Mouse (Mus musculus) common myeloid progenitor, adult 5-6 weeks (primary cell): ENCODE data around the gene Ace2. TPM values are rescaled to one million over a fixed set of nuclear protein-coding genes. Genes with fewer than 3 reads are reported as not detected.

Experiments
- ATAC-seq: replicated peaks from 2 replicates; pipeline ENCODE4 v1.8.0; 2016; ENCODE audit warnings: low read depth, mild to moderate bottlenecking, moderate TSS enrichment, inconsistent platforms; ENCODE audit not compliant: poor library complexity, severe bottlenecking
- total RNA-seq: library from RNA; stranded (forward); fragments of 200-1000, 187-1606 nt; gene quantifications from 2 replicates; pipeline ENCODE4 v1.2.3, GENCODE M21; 2017

Gene Ace2
- not detected in 2 replicates for total RNA-seq

DNA sequence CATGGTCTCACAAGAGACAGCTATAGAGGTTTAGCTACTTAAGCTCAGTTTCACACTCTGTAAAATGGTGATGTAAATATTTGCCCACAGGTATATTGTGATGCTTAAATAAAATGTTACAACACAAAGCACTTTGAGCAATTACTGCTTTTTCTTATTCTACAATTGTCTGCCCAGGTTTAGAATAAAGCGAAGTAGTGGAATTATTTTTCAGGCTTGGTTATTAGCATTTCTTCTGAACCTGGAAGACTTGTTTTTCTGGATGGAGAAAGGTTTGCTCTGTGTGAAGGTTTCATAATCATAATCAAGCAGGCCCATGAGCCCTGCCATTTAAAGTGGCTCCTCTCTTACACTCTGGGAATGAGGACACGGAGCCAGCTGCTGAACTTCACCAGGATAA is at the start of gene Ace2:
TSS of gene Ace2 (plus strand) at position 301 of the 400 bp plus-strand sequence.
- no peak for ATAC-seq

DNA sequence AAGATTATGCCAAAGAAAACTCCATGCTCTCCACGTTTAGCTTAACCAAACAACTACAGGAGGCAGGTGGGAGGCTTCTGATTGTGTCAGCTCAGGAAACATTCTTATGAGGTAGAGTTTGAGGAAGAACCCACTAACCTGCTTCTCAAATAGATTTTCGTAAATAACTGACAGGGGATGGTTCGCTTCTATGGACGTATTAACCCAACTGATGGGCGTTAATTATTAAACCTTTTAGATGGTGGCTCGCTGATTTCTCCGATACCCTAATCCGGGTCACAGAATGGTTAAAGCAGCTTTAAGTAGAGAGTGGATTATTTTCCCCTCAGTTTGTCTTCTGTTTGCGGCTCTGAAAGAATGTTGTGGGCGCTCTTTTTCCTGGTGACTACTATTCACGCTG is 49.2 kb upstream of the Ace2 start:
- ATAC-seq, result no peak

DNA sequence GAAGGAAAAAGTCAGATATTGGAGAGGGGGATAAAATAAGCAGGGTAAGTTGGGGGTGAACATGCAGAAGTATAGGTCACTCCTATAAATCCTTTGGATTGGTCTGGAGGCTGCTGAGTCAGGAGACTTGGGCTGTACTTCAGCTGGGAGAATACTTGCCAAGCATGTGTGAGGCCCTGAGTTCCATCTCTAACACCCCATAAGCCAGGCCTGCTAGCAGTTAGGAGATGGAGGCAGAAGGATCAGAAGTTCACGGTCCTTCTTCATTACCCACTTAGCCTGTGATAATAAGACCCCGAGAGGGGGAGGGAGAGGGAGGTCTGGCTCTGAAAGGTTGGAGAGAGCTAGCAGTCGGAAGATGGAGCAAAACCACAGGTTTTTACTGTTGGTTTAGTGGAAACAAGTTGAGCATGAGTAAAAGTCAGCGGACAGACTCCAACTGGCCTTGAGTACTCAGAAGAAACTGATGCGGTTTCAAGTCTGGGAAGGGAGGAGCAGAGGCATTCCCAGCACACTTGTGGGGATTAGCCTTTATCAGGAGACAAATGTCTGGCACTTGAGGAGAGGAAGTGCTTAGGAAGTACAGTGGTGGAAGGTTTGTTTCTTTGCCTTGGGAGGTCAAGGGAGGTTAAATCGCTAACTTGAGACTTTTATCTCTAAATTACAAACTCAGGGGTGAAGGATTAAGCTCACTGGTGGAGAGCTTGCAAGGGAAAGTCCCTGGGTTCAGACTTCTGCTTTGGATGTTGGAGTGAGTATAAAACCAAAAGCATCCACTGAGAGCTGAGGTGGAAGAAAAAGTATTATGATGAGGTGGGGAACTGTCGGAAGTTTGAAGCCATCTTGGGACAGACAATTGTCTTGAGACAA is 46.6 kb upstream of the Ace2 start:
- ATAC-seq, result peak; percentile 74

DNA sequence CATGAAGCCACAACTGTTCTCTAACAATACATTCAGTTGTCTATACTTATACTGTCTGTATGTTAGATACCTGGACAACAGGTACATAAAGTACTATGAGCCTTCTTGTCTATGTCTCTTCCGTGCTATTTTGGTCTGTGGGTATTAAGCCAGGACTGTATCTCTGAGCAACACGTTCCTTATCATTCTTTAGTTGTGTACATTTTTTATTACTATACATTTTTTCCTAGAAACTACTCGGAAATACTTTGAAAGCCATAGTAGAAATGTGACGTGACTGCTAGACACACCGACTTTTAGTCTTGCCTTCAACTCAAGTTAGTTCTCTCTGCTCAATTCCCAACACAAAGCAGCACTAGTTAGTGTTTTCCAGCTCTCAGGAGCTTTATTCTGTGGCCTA is 45.7 kb upstream of the Ace2 start:
- ATAC-seq, result no peak

DNA sequence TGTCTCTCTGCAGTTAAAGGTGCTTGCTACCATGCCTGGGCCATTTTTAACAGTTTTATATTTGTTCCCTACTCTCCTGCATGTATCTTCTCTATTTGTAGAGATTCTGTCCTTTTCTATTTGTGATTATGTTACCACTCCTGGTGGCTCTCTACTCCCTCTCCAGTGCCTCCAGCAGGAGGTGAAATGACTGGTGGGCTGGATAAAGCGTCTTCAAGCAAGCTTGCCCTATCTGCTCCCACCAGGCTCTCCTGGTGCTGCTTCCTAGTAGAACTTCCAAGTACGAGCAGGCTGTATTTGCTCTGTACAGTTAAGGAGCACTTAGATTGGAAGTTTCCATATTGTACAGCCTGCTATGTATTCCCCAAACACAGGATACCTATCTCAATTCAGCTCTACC is 43.3 kb upstream of the Ace2 start:
- ATAC-seq, result no peak

DNA sequence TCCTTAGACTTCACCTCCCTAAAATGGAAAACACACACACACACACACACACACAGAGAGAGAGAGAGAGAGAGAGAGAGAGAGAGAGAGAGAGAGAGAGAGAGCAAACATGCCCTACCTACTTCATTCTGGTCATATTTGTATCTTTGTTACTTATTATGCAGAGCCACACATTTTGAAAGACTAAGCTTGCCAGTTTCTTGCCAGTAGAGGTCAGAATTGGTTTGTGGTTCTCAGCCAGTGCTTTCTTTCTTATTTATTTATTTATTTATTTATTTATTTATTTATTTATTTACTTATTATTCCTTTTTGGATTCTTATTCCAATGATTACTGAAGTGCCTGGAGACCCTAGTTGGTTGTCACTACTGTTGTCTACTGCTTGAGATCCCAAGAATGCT is 37.6 kb upstream of the Ace2 start:
- no peak for ATAC-seq

DNA sequence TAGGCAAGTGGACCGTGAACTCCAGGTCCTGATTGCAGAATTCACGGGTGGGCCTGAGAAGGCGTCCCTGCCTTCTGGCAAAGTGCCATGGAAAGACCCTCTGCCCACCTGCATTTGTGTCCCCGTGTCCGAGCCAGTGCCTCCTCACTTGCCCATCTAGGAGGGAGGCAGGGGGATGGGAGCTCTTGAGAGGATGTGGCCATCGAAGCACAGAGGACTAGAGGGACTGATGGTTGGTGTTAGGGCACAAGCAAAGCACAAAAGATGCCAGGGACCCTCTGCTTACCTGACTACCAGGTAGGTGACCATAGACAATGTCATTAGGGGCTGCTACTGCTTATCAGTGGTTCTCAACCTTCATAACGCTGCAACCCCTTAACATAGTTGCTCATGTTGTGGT is 36.9 kb upstream of the Ace2 start:
- ATAC-seq, result no peak

DNA sequence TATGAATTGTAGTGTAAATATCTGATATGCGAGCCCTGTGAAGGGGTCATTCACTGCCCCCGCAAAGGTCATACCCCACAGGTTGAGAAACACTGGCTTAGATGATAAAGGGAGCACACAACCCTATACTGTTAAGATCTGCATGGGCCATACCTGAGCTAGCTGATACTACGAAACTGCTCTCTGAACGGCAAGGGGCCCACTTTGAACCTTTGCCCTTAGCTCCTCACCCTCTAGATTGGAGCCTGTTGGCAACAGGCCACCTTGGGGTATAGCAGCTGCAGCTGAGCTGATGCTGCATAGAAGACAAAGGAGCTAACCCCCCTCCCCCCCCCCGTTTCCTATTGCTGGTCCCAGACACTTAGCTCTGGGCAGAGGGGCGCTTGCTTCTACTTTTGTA is 36.5 kb upstream of the Ace2 start:
- ATAC-seq, result no peak

DNA sequence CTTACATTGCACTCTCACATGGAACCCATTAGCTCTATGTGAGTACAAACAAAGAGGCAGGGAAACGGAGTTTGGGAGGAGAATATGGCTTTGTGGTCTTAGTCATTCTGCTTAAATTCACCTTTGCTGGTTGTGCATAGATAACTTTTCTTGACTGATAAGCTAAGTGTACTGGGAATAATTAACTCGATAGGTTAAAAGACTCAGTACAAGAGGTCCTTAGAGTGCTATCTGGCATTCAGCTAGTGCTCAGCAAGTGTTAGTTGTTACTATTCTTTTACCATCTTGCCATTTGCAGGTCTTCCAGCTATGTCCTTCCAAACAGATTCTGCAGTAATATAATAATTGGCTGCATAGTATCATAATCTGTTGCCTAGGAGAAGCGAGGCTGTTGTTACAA is 28.0 kb upstream of the Ace2 start:
- no peak for ATAC-seq

DNA sequence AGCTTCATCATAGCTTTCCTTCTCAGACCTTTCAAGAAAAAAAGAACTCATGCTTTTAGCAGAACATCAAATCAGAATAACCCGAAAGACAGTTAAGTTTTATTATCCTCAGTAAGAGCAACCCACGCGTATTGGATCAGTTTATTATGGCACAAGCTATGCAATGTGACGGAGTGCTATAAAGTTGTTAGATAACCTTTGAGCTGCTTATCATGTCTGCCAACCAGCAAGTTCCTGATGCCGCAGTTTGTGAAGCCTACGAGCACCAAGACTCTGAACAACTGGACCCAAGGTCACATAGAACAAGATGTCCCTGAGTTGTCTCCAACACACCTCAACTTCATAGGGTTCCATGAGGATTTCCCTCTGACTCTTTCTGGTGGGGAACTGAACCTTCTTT is 25.4 kb upstream of the Ace2 start:
- no peak for ATAC-seq

DNA sequence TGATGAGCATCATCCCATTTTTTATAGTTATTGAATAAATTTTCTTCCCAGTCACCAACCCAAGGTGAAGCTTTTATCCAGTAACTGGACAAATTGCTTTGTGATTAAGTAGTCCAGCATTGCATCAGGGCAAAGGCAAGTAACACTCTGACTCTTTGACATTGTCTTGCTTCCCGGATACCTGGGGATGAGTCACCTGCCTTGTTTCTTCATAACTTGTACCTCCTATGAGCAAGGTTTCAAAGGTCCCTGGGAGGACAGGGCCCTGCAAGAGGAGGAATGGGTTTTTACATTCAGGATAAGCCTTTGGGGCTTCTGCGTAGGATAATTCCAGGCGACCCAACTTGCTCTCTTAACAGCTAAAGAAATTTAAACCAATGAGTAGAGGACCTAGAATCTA is 15.2 kb upstream of the Ace2 start:
- ATAC-seq, result no peak

DNA sequence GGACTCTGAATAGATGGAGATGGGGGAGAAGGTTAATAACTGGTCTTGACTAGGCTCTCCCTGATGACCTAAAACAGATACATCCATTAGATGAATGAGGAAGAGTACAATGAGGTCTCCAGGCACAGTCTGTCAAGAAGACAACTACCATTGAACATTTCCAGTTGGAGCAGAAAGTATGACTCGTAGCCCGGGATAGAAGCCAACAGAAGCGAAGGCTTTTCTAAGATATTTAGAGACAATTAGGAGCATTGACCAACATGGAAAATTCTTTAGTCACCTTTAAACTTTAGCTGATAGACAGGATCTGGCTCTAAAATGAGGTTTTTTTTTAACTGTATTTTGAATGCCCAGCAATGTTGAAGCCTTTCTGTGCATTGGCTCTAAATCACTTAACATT is 5.6 kb upstream of the Ace2 start:
- no peak for ATAC-seq

DNA sequence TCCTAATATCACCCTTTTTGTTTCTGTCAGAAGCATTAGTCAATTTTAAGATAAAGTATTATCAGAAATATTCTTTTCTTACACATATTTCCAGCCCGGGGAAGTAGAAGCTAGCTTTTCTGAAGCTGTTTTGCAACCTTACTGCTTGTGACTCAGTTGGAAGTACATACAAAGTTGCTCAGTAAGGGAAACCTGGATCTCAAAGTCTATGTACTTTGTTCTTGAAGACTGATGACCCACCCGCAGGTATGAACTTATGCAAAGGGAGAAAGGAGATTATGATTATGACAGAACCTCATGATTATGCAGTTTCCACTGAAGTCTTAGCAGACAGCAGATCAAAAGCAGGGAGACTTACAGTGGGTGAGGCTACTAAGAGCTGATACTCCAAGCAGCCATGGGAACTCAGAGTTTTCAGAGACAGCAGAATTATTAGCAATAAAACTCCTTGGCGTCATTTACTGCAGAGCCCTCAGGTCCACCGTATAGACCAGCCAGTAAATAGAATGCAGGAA is 3.8 kb upstream of the Ace2 start:
- no peak for ATAC-seq

DNA sequence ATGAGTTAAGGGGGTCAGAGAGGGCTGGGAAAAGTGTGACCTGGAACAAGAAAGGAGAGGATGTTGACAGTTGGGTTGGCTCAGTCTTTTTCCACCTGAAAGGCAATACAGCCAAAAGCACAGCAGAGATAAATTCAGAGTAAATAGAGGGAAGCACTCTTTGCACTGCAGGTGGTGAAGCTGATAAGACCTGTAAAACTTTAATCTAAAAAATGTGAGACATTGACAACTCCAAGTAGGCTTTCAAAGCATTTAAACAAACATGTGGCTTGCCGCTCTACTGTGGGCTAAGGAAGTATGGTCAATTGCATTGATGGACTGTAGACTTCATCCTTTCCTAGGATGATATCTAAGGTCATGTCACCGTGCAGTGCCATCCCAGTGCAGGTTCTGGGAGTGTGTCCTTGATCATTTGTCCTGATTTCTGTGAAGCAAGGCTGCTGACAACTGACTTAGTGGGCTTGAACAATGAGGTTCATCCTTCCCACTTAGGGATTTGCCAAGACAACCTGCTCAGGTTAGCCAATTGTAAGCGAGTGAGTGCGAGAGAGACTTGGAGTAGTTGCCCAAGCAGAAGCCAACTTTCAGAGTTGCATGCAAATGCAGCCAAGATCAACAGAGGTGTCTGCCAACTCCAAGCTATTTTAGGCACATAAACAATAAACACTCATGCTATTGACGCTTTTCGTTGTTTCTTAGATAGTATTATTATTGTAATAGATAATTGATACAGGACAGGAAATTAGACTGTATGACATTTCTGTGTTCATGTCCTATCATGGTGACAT is 6.5 kb downstream of the Ace2 start:
- ATAC-seq, result peak; percentile 65

DNA sequence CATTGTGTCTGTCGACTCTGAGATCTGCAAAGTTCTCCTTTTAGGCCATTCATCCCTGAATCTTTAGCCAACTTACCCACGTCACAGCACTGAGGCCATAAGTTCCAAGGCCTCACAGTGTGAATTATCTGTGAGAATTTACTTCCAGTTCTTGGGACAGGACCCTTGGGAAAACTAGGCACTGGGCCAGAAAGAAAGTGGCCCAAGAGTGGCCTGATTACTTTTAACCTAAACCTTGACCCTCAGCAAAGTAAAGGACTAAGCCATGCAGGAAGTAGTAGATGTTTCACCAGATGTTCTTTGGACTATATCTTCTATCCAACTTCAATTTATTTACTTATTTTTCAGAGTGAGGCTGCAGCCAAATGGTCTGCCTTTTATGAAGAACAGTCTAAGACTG is 13.6 kb downstream of the Ace2 start:
- ATAC-seq, result no peak

DNA sequence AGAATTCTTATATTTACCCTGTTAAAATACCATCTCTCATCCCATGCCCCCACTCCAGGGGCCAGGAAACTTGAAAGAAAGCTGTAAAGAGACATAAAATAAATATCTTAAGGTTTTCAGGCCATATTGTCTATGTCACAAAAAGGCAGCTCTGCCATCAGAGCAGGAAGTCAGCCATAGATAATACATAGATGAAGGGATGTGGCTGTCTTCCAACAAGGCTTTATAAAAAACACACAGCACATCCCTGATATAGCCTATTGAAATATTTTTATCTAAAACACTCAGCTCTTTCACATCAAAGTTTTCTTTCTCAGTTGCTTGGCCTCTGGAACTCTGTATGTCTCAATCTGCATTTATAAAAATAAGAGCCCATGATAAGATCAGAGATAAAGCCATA is 14.5 kb downstream of the Ace2 start:
- no peak for ATAC-seq

DNA sequence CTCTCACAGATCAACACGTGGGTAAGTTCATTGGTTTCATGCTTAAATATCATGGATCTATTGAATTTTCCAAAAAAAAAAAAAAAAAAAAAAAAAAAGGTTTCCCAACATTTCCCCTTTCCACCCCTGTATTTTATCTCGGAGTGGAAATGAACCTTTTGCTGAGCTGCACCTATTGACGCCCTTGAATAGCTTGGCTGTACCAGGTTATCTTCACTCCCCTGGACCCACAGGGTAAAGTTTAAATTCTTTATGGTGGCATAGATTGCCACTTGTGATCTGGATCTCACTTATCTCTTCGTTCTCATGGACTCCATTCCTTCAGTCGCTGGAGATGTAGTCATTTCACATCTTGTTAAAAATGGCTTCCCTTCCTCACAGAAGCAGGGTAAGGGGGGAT is 15.5 kb downstream of the Ace2 start:
- ATAC-seq, result no peak

DNA sequence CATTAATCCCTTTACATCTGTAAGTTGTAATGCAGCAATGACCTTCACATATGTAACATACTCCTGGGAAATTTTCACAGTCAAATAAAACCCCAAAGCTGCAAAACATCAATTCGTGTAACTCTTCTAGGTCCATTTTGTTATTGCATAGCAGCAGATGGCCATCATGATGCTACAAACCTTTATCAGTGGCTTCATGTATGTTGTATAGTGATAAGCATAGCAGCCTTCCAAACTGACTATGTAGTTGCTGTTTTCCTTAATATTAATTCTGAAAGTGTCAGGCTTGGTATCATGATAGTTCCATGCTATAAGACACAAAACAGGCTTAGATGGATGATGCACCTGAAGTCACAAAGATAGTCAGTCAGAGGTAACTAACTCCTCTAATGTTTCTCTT is 25.5 kb downstream of the Ace2 start:
- no peak for ATAC-seq

DNA sequence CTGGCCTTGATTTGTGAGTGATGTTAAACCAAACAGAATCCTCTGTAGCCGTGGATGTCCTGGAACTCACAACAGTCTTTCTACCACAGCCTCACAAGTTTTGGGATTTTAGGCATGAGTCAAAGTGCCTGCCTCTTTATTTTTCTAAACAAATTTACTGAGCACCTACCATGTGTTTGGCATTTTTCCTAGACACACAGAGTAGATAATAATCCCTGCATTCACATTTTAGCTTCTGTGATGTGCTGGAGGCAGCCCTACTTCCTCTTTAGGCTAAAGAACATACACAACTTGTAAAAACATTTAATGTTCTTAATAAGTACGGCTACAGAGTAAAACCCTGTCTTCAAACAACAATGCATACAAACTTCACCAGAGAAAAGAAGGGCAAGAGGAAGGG is 31.9 kb downstream of the Ace2 start:
- no peak for ATAC-seq

DNA sequence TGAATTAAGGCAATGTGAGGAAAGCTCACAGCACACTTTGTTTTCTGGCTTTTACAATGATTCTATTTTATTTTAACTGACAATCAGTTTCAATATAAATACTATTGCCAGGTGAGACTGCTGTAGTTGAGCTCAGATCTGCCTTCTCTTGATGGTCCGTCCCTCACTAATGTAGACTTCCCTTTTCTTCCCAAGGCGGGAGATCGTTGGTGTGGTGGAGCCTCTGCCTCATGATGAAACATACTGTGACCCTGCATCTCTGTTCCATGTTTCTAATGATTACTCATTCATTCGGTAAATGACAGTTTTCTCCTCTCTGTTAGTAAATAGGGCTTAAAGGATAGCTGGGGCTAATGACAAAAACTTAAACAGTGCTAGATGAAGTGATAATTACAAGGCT is 34.7 kb downstream of the Ace2 start:
- ATAC-seq, result 0 out of 2 replicates have a peak, but pooled peaks have one; percentile 32

DNA sequence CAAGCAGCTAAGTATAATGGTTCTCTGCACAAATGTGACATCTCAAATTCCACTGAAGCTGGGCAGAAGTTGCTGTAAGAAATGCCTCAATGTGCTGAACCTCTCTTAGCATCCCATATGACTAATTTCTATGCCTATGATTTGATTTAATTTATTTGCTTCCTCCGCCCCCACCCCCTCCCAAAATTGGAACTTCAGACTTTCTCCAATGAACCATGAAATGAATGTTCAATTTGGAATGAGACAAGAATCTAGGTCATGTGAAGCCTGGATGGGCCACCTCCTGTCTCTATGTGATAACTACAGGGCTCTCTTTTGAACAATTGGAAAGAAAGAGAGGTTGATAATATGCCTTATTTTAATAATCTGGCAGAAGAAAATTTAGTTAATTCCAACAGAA is 36.2 kb downstream of the Ace2 start:
- no peak for ATAC-seq
